Mouse (Mus musculus) cortical plate, adult 2 months (tissue): ENCODE measurements at regions not wholly inside any gene's neighbourhood (a gene's known extent, or its start where the extent isn't known, plus 50 kb on each side); places are given as distances from the start of the nearest gene placed in this dataset.

Experiments
- CTCF ChIP-seq: fragments of 200-500 bp; IDR thresholded peaks from 2 replicates; pipeline ENCODE4 v1.5.1; 2011; ENCODE audit warnings: mild to moderate bottlenecking, control low read depth, low read length; ENCODE audit not compliant: insufficient read depth; ENCODE audit errors: extremely low read depth
- POLR2A ChIP-seq: fragments of 200-500 bp; IDR thresholded peaks from 2 replicates; pipeline ENCODE4 v1.6.1; 2011; ENCODE audit warnings: mild to moderate bottlenecking, low read length, control low read depth; ENCODE audit not compliant: insufficient read depth; ENCODE audit errors: extremely low read depth

- TF ChIP-seq CTCF: peak; percentile 73
- TF ChIP-seq POLR2A: no peak
Measured at GRCm38 (mm10) chr13:52253138-52253537, 277.9 kb downstream of the Diras2 start.
